Mouse (Mus musculus) liver, postnatal 0 days (tissue): Measurements from ENCODE around the gene Cryba2.

Source experiments
- CTCF ChIP-seq: sonication (generic); IDR thresholded peaks from 2 replicates; pipeline ENCODE4 v1.5.1; 2016; ENCODE audit warnings: antibody characterized with exemption, low read depth
- EP300 ChIP-seq: IDR thresholded peaks from 2 replicates; pipeline ENCODE4 v1.6.1; 2016; ENCODE audit warnings: antibody characterized with exemption, low read depth, mild to moderate bottlenecking

DNA sequence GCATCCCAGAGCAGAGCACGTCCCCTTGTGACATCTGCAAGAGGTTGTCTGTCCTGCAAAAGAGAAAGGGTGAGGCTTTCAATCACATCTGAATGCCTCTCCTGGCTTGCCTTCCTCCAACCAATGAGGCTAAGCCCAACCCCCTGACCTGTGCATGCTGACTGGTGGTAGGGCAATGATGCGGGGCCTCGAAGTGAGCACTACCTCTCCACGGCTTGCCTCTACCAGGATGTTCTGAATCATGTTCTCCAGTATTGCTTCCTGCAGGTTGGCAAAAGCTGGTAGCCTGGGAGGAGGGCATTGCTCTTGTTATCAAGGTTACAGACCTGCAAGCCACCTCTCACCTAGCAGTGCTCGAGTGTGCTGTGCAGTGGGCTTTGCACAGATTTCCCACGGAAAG, 9.2 kb upstream of the Cryba2 start:
- TF ChIP-seq CTCF (no peak), EP300 (no peak)
